Comparison of ENCODE assay signal across 22 mouse cellular contexts in the genomic region with DNA sequence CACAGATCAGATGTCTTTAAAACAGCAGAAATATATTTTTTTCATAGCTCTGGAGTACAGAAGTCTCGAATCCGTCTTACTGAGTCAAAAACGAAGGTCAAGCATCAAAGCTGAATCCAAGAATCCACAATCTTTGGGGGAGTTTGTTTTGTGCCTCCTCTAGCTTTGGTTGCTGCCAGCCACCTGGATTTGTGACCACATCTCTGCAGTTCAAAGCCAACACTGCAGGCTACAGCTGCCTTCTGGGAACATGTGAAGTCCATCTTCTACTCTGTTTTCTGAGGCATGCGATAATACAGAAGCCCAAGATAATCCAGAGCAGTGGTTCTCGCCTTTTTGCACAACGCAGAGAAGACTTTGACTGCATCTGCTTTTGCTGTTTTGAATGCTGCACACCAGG.
"Had no signal": no experiment of that assay in that cellular context is flagged by ENCODE, and none has a peak within 500 bp of the region (broad histone marks: within the 10 kb centered on the region; RNA-seq: fewer than 3 reads in every experiment).

No protein-coding gene starts in this region.

- H3K9me3 ChIP-seq: liver, embryonic 13.5 days; liver, embryonic 15.5 days; lung, embryonic 15.5 days; midbrain, embryonic 12.5 days; neural tube, embryonic 13.5 days; neural tube, embryonic 15.5 days had no signal

- H3K36me3 ChIP-seq: liver, embryonic 13.5 days; liver, embryonic 15.5 days; lung, embryonic 15.5 days; midbrain, embryonic 12.5 days; neural tube, embryonic 13.5 days; neural tube, embryonic 15.5 days had no signal

- H3K9ac ChIP-seq: liver, embryonic 13.5 days; liver, embryonic 15.5 days; liver, postnatal 0 days; lung, embryonic 15.5 days; midbrain, embryonic 12.5 days; neural tube, embryonic 13.5 days; neural tube, embryonic 15.5 days had no signal

- ATAC-seq: liver, postnatal 0 days; lung, postnatal 0 days had no signal

- H3K4me2 ChIP-seq: liver, embryonic 13.5 days; liver, embryonic 15.5 days; lung, embryonic 15.5 days; midbrain, embryonic 12.5 days; neural tube, embryonic 13.5 days; neural tube, embryonic 15.5 days had no signal

- DNase-seq: liver, embryonic 13.5 days; liver, postnatal 0 days; lung, adult 2 months; lung, postnatal 14 days; lung, postnatal 36 days; midbrain, embryonic 14.5 days; retina, postnatal 1 day; right cerebral cortex, adult 18-20 months; right cerebral cortex, postnatal 25 days; right cerebral cortex, postnatal 4 days; spleen, adult 18-20 months; thymus, adult 18-20 months; thymus, postnatal 14 days; thymus, postnatal 4 days had no signal

- H3K27ac ChIP-seq: liver, embryonic 13.5 days; liver, embryonic 15.5 days; lung, embryonic 15.5 days; macrophage; midbrain, embryonic 12.5 days; neural tube, embryonic 13.5 days; neural tube, embryonic 15.5 days had no signal

- H3K27me3 ChIP-seq: liver, embryonic 13.5 days; liver, embryonic 15.5 days; lung, embryonic 15.5 days; midbrain, embryonic 12.5 days; neural tube, embryonic 13.5 days; neural tube, embryonic 15.5 days had no signal

- H3K4me3 ChIP-seq: liver, embryonic 13.5 days; liver, embryonic 15.5 days; lung, embryonic 15.5 days; megakaryocyte, embryonic 14.5 days; midbrain, embryonic 12.5 days; neural tube, embryonic 13.5 days; neural tube, embryonic 15.5 days had no signal

- H3K4me1 ChIP-seq: liver, embryonic 13.5 days; liver, embryonic 15.5 days; midbrain, embryonic 12.5 days; neural tube, embryonic 13.5 days; neural tube, embryonic 15.5 days had no signal
